Mouse (Mus musculus): ENCODE results near the gene Slc27a4. TPM values are rescaled to one million over a fixed set of nuclear protein-coding genes. Genes with fewer than 3 reads are reported as not detected.

Slc27a4 gene
- polyA plus RNA-seq, 1 experiment: 49.7 TPM

DNA sequence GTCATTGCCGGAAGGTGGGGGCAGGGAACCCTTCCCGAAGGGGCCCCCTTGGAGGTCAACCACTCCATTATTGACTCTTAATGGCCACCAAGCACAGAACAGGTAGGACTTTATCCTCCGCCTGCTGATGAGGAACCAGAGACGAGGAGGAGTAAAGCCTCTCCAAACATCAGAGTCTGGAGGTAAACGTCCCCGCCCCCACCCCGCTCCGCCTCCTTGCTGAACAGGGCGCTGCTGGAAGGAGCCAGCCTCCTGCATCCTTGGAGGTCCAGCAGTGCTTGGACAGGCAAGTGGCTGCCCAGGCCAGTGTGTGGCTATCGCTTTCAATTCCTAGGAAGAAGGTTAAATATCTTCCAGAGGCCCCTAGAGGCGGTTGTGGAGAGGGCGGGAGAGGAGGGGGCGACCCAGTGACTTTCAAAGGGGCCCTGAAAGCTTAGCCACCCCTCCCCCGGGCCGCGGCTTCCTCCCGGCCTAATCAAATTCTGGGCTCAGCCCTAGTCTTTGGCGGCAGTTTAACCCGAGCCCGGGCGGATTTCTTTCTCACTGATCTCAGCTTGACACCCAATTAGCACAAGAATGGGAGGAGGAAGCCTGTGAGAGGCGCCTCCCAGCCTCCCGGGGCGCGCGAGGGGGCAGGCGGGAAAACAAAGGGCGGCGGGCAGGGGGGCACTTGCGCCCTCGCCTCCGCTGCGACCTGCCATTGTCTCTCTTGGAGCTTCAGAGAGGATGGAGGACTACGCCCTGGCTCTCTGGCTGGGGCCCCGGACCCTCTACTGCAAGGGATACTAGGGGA is 17.8 kb downstream of the Slc27a4 start, which contains the start of gene Urm1:
TSS of gene Urm1 (plus strand) at position 51 of the 793 bp plus-strand sequence.
- H3K36me3 ChIP-seq (ENCODE audit: control insufficient read depth, insufficient read depth, low read length): no peaks in the 10 kb centered on the region
- 2% methylated on average over 35 of the region's 35 CpGs for WGBS
- H3K4me1 ChIP-seq (ENCODE audit: control insufficient read depth, insufficient read depth, low read length): no peaks in the 10 kb centered on the region; the same call in 1 of the 2 replicates
- H3K27ac ChIP-seq (ENCODE audit: insufficient read depth, low read depth, low read length): peak within 1 kb of the TSS; percentile 77
- peak within 1 kb of the TSS; percentile 59 for H3K4me3 ChIP-seq (ENCODE audit: insufficient read depth, low read depth, low read length)
- H3K27me3 ChIP-seq (replicated peaks; ENCODE audit: control insufficient read depth, insufficient read depth, low read length): no peaks in the 10 kb centered on the region
- TF ChIP-seq CTCF (conservative IDR thresholded peaks at IDR 0.05; ENCODE audit: insufficient read depth, insufficient read length, low read depth, low read length): no peak
- TF ChIP-seq POLR2A (IDR thresholded peaks at IDR 0.05; ENCODE audit: low read depth, low read length): no peak
- DNase-seq: peak; percentile 58

DNA sequence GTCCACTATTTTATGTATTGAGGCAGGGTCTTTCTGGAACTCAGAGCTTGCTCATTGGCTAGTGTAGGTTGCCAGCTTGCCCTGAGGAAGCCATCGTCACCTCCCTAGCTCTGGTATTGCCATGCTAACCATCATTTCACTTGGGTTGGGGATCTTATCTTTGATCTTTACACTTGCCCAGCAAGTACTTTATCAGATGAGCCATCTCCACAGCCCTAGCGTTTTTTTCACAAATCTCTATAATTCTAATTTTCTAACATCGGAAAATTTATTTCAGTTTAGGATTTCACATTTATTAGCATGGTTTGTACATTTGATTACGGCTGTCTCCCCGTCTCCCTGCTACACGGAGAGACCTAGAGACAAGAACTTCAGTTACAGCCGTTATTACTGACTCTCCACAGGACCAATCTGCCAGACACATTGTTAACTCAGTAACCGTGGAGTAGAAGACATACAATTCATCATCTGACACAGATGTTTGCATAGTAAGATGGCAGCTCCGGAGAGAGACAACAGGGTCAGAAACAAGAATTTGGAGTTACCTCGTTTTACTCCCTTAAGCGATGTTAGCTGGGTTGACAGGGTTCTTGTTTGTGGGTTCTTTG is 24.0 kb downstream of the Slc27a4 start:
- peaks cover 8% of the 10 kb centered on the region; the same call in 1 of the 2 replicates for H3K4me1 ChIP-seq (ENCODE audit: control insufficient read depth, insufficient read depth, low read length)
- H3K36me3 ChIP-seq (ENCODE audit: control insufficient read depth, insufficient read depth, low read length): no peaks in the 10 kb centered on the region
- H3K27me3 ChIP-seq (replicated peaks; ENCODE audit: control insufficient read depth, insufficient read depth, low read length): no peaks in the 10 kb centered on the region
- peak overlapping the region; percentile 94 for H3K27ac ChIP-seq (ENCODE audit: insufficient read depth, low read depth, low read length)
- 5% methylated on average over 11 of the region's 11 CpGs for WGBS
- DNase-seq: no peak
- H3K4me3 ChIP-seq (ENCODE audit: insufficient read depth, low read depth, low read length): peak overlapping the region; percentile 91
- no peak for TF ChIP-seq POLR2A (IDR thresholded peaks at IDR 0.05; ENCODE audit: low read depth, low read length)
- no peak for TF ChIP-seq CTCF (conservative IDR thresholded peaks at IDR 0.05; ENCODE audit: insufficient read depth, insufficient read length, low read depth, low read length)

DNA sequence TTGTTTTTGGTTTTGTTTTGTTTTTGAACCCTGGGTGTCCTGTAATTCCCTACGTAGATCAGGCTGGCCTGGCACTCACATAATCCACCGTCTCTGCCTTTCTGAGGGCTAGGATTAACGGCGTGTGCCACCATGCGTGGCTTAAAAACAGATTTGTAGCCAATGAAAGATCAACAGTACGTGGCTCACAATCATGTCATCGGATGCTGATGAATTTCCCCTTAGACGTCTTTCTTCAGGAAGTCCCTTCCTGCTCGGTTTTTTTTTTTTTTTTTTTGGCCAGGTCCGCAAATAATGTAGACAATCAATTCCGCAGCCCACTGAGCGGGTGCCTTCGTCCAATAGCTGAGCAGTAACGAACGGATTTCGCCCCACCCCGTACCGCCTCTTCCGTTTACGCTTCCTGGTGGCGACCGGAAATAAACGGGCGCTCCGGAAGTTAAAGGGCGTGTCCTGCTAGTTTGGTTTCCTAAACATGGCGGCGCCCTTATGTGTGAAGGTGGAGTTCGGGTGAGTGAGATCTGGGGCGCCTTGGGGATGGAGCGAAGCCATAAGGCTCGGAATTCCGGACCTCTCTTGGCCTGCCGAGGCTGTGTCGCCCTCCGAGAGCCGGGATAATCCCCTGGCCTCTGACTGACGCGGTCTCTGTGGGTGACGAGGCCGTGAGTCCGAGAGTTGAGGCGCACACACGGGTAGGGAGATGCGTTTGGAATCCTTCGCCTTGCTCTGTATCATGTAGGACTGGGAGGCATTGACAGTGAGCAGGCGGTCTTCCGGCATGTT is 24.7 kb downstream of the Slc27a4 start:
- H3K27ac ChIP-seq (ENCODE audit: insufficient read depth, low read depth, low read length): peak overlapping the region; percentile 94
- WGBS: under 1% methylated on average over 48 of the region's 48 CpGs
- DNase-seq: peak; percentile 99
- no peaks in the 10 kb centered on the region for H3K27me3 ChIP-seq (replicated peaks; ENCODE audit: control insufficient read depth, insufficient read depth, low read length)
- no peaks in the 10 kb centered on the region for H3K36me3 ChIP-seq (ENCODE audit: control insufficient read depth, insufficient read depth, low read length)
- TF ChIP-seq CTCF (conservative IDR thresholded peaks at IDR 0.05; ENCODE audit: insufficient read depth, insufficient read length, low read depth, low read length) (no peak), POLR2A (IDR thresholded peaks at IDR 0.05; ENCODE audit: low read depth, low read length) (no peak)
- H3K4me1 ChIP-seq (ENCODE audit: control insufficient read depth, insufficient read depth, low read length): peaks cover 8% of the 10 kb centered on the region; the same call in 1 of the 2 replicates
- H3K4me3 ChIP-seq (ENCODE audit: insufficient read depth, low read depth, low read length): peak overlapping the region; percentile 98

DNA sequence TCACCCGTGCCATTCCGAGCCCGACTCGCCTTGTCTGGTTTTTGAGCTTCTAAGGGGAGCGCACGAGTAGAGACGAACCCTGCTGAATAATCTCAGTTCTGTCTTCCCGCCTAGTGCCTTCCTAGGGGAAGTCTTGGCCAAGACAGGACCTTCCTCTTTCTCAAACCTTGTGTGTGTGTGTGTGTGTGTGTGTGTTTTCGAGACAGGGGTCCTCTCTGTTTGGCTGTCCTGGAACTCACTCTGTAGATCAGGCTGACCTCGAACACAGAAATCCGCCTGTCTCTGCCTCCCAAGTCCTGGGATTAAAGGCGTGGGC is 25.2 kb downstream of the Slc27a4 start:
- peak overlapping the region; percentile 98 for H3K4me3 ChIP-seq (ENCODE audit: insufficient read depth, low read depth, low read length)
- H3K27me3 ChIP-seq (replicated peaks; ENCODE audit: control insufficient read depth, insufficient read depth, low read length): no peaks in the 10 kb centered on the region
- DNase-seq: no peak
- no peaks in the 10 kb centered on the region for H3K36me3 ChIP-seq (ENCODE audit: control insufficient read depth, insufficient read depth, low read length)
- 1% methylated on average over 12 of the region's 12 CpGs for WGBS
- H3K27ac ChIP-seq (ENCODE audit: insufficient read depth, low read depth, low read length): peak overlapping the region; percentile 36
- peaks cover 8% of the 10 kb centered on the region; the same call in 1 of the 2 replicates for H3K4me1 ChIP-seq (ENCODE audit: control insufficient read depth, insufficient read depth, low read length)
- TF ChIP-seq POLR2A (IDR thresholded peaks at IDR 0.05; ENCODE audit: low read depth, low read length): no peak
- TF ChIP-seq CTCF (conservative IDR thresholded peaks at IDR 0.05; ENCODE audit: insufficient read depth, insufficient read length, low read depth, low read length): no peak

DNA sequence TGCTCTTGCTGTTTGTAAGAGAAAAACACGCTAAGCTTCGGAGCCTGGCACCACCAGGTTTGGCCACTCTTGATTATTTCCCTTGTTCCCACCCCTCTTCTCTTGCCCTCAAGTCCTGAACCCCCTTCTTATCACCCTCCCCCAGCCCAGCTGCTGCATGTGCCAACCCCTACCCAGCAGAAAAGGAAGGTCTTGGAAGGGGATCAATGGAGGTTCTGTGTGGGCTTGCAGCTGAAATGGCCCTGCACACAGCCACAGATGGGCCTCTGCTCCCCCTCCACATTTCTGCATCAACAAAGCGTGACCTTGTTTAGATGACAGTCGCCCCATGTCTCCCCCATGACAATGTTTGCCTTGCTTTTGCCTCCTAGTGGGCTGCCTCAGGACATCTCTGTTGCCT is 28.7 kb downstream of the Slc27a4 start:
- Histone ChIP-seq H3K4me3 (ENCODE audit: insufficient read depth, low read depth, low read length) (no peak overlapping the region), H3K36me3 (ENCODE audit: control insufficient read depth, insufficient read depth, low read length) (no peaks in the 10 kb centered on the region; the same call in 1 of the 2 replicates), H3K27me3 (replicated peaks; ENCODE audit: control insufficient read depth, insufficient read depth, low read length) (no peaks in the 10 kb centered on the region), H3K27ac (ENCODE audit: insufficient read depth, low read depth, low read length) (no peak overlapping the region), H3K4me1 (ENCODE audit: control insufficient read depth, insufficient read depth, low read length) (peaks cover 7% of the 10 kb centered on the region; the same call in 1 of the 2 replicates)
- 87% methylated on average over 4 of the region's 4 CpGs for WGBS
- no peak for DNase-seq
- no peak for TF ChIP-seq POLR2A (IDR thresholded peaks at IDR 0.05; ENCODE audit: low read depth, low read length)

DNA sequence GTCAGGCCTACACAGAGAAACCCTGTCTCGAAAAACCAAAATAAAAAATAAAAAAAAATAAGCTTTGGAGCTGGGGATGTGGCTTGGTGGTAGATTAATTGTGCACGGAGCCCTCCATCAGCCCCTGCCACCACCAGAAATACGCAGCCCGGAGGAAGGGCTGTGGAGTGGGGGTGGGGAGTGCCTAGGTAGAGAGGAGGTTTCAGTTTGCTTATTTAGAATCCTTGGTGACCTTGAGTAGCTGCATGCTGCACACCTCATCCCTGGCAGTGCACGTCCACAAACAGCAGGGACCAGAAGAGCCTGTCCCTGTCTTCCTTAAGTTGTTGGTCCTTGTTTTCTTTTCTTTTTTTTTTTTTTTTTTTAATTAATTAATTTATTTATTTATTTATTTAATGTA is 31.4 kb downstream of the Slc27a4 start:
- no peak overlapping the region for H3K4me3 ChIP-seq (ENCODE audit: insufficient read depth, low read depth, low read length)
- no peak for DNase-seq
- H3K4me1 ChIP-seq (ENCODE audit: control insufficient read depth, insufficient read depth, low read length): no peaks in the 10 kb centered on the region
- no peaks in the 10 kb centered on the region for H3K27me3 ChIP-seq (replicated peaks; ENCODE audit: control insufficient read depth, insufficient read depth, low read length)
- 90% methylated on average over 5 of the region's 5 CpGs for WGBS
- H3K36me3 ChIP-seq (ENCODE audit: control insufficient read depth, insufficient read depth, low read length): no peaks in the 10 kb centered on the region; the same call in 1 of the 2 replicates
- no peak for TF ChIP-seq POLR2A (IDR thresholded peaks at IDR 0.05; ENCODE audit: low read depth, low read length)
- TF ChIP-seq CTCF (conservative IDR thresholded peaks at IDR 0.05; ENCODE audit: insufficient read depth, insufficient read length, low read depth, low read length): no peak
- no peak overlapping the region for H3K27ac ChIP-seq (ENCODE audit: insufficient read depth, low read depth, low read length)

All from kidney, adult 2 months (tissue).